Mouse (Mus musculus) embryonic fibroblast, embryonic 13.5 days (primary cell): ENCODE measurements around the gene Acbd4. TPM values are rescaled to one million over a fixed set of nuclear protein-coding genes. Genes with fewer than 3 reads are reported as not detected.

Source experiments
- H3K27ac ChIP-seq: 2 replicates; pipeline ENCODE4 v1.5.1; 2012; ENCODE audit warnings: low read length, control low read depth, inconsistent platforms; ENCODE audit not compliant: insufficient read depth
- H3K4me1 ChIP-seq: 2 replicates; pipeline ENCODE4 v1.6.1; 2011; ENCODE audit warnings: low read length; ENCODE audit not compliant: control insufficient read depth, insufficient read depth
- H3K4me3 ChIP-seq: 2 replicates; pipeline ENCODE4 v1.5.1; 2011; ENCODE audit warnings: mild to moderate bottlenecking, control low read depth, low read length; ENCODE audit not compliant: insufficient read depth
- CTCF ChIP-seq: IDR thresholded peaks from 2 replicates; pipeline ENCODE4 v1.5.1; 2011; ENCODE audit warnings: mild to moderate bottlenecking, control low read depth, low read length, moderate library complexity, borderline replicate concordance; ENCODE audit not compliant: insufficient read depth
- POLR2A ChIP-seq: IDR thresholded peaks from 2 replicates; pipeline ENCODE4 v1.6.1; 2011; ENCODE audit warnings: low read depth, mild to moderate bottlenecking, control low read depth, low read length, moderate library complexity
- polyA plus RNA-seq: library from polyadenylated mRNA; stranded (reverse); fragments of >200 nt; gene quantifications from 2 replicates; pipeline ENCODE4 v1.2.4, GENCODE M21; 2011; ENCODE audit warnings: low read depth; ENCODE audit not compliant: missing spikeins, insufficient read length

Gene Acbd4
- polyA plus RNA-seq: 23.3 and 24.3 TPM in 2 replicates

- Histone ChIP-seq H3K4me1 (peaks cover 15% of the 10 kb centered on the region), H3K4me3 (peak within 1 kb of the TSS; percentile 52), H3K27ac (peak within 1 kb of the TSS; percentile 36)
- TF ChIP-seq CTCF (no peak), POLR2A (peak; percentile 89)
Observed at GRCm38 (mm10) chr11:103101481-103101865, at the start of gene Acbd4, which contains the start of gene Plcd3. TSS of gene Acbd4 (plus strand) at chr11:103101682. TSS of gene Plcd3 (minus strand) at chr11:103101658.

GRCm38 (mm10) chr11:103052078-103052477 lies 49.4 kb upstream of the Acbd4 start:
- TF ChIP-seq POLR2A (no peak), CTCF (no peak)
- H3K4me1 ChIP-seq: peaks cover 19% of the 10 kb centered on the region
- H3K27ac ChIP-seq: peak overlapping the region; percentile 81
- H3K4me3 ChIP-seq: no peak overlapping the region

GRCm38 (mm10) chr11:103053191-103054076 lies 48.0 kb upstream of the Acbd4 start:
- TF ChIP-seq POLR2A: no peak
- no peak for TF ChIP-seq CTCF
- Histone ChIP-seq H3K4me1 (peaks cover 19% of the 10 kb centered on the region), H3K27ac (no peak overlapping the region), H3K4me3 (no peak overlapping the region)

GRCm38 (mm10) chr11:103054798-103055197 lies 46.7 kb upstream of the Acbd4 start:
- Histone ChIP-seq H3K27ac (no peak overlapping the region), H3K4me3 (no peak overlapping the region), H3K4me1 (peaks cover 19% of the 10 kb centered on the region)
- TF ChIP-seq POLR2A: no peak
- TF ChIP-seq CTCF: no peak

- no peak for TF ChIP-seq POLR2A
- no peak for TF ChIP-seq CTCF
- H3K4me1 ChIP-seq: peaks cover 11% of the 10 kb centered on the region
- H3K4me3 ChIP-seq: no peak overlapping the region
- no peak overlapping the region for H3K27ac ChIP-seq
Observed at GRCm38 (mm10) chr11:103056636-103057035, 44.8 kb upstream of the Acbd4 start.

- no peak for TF ChIP-seq CTCF
- H3K4me3 ChIP-seq: no peak overlapping the region
- no peaks in the 10 kb centered on the region for H3K4me1 ChIP-seq
- no peak overlapping the region for H3K27ac ChIP-seq
Observed at GRCm38 (mm10) chr11:103058499-103059085, 42.9 kb upstream of the Acbd4 start.

- Histone ChIP-seq H3K4me1 (0 out of 2 replicates have a peak, but pooled peaks cover 5% of the 10 kb centered on the region), H3K27ac (no peak overlapping the region), H3K4me3 (no peak overlapping the region)
- TF ChIP-seq POLR2A (no peak), CTCF (no peak)
Observed at GRCm38 (mm10) chr11:103066191-103067050, 35.1 kb upstream of the Acbd4 start.

- Histone ChIP-seq H3K4me3 (no peak overlapping the region), H3K27ac (no peak overlapping the region), H3K4me1 (0 out of 2 replicates have a peak, but pooled peaks cover 5% of the 10 kb centered on the region)
- no peak for TF ChIP-seq CTCF
- TF ChIP-seq POLR2A: no peak
Observed at GRCm38 (mm10) chr11:103067051-103067361, 34.5 kb upstream of the Acbd4 start.

GRCm38 (mm10) chr11:103067457-103068001 lies 34.0 kb upstream of the Acbd4 start:
- Histone ChIP-seq H3K27ac (peak overlapping the region; percentile 19; the same call in 1 of the 2 replicates), H3K4me3 (no peak overlapping the region), H3K4me1 (0 out of 2 replicates have a peak, but pooled peaks cover 5% of the 10 kb centered on the region)
- TF ChIP-seq POLR2A: no peak
- TF ChIP-seq CTCF: no peak

- H3K4me1 ChIP-seq: 0 out of 2 replicates have a peak, but pooled peaks cover 5% of the 10 kb centered on the region
- no peak for TF ChIP-seq CTCF
- TF ChIP-seq POLR2A: no peak
Observed at GRCm38 (mm10) chr11:103068272-103068671, 33.2 kb upstream of the Acbd4 start.

More at GRCm38 (mm10) chr11:103068272-103068671, 33.2 kb upstream of the Acbd4 start:
- Histone ChIP-seq H3K27ac (no peak overlapping the region), H3K4me3 (no peak overlapping the region)
